Mouse (Mus musculus): ENCODE data around the gene BC016579. TPM values are rescaled to one million over a fixed set of nuclear protein-coding genes. Genes with fewer than 3 reads are reported as not detected.

Gene BC016579
- polyA plus RNA-seq, 1 experiment from 2014 or later: not detected

DNA sequence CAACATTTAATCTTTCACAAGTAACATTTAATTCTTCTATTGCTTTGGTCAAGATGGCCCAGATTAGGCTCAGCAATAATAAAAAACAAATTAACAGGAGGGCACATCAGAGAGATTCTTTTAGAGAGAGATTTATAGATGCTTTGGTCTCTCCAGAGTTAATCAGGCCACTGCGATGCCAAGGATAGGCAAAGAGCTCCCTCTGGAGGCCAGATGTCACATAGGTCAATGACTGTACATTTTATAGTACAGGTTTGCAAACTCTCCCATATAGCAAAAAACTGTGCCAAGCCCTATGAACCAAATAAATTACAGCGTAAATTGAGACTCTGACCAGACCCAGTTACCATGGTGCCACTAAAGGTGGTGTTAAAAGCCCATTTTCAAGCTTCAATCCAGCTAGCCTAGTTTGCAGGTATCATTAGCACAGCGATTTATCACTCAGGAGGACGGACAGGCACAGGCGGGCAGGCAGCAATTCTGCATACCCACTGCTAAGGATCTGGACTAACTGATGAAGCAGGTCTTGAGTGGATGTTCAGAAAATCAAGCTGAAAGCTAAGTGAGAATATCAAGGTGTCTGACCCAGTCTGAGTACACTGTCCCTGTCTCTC is 23.4 kb downstream of the BC016579 start:
- Histone ChIP-seq H3K9me3 (replicated peaks; ENCODE audit: control insufficient read depth, low read length, poor library complexity, severe bottlenecking) (no peaks in the 10 kb centered on the region), H3K36me3 (ENCODE audit: control insufficient read depth, insufficient read depth, low read length) (no peaks in the 10 kb centered on the region), H3K4me3 (ENCODE audit: low read depth, low read length) (no peak overlapping the region), H3K4me2 (ENCODE audit: low read length) (no peak overlapping the region), H3K9ac (ENCODE audit: low read depth, low read length) (no peak overlapping the region), H3K27ac (ENCODE audit: low read length) (no peak overlapping the region), H3K27me3 (ENCODE audit: control insufficient read depth, insufficient read depth, low read depth, low read length) (no peaks in the 10 kb centered on the region), H3K4me1 (ENCODE audit: control insufficient read depth, insufficient read depth, low read length) (no peaks in the 10 kb centered on the region)
- peak; percentile 93 for ATAC-seq
- 56% methylated on average over 5 of the region's 5 CpGs for WGBS

DNA sequence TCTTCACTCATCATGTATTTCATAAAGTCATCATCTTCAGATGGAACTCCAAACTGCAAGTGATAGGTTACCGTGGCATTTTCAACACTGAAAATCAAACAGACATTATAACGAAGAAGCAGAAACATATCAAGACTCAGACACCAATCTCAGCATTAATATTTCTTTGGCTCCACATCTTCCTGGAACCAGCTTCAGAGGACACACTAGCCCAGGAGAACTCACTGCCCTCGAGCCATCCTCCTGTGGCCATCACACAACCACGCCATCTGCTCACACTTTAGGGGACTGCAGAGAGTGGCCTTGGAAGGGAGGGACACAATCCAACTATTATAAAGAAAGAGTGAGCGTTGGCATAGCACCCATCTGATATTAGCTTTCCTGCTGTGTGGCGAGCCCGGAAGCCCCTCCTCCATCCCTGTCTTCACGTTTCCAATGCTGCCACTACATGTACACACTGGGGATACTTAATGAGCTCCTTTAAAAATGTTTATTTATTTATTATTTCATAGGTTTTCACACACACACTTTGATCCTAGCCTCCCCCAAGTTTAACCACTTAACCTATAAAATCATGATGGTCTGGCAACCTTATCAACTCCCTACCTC is 24.3 kb downstream of the BC016579 start:
- no peaks in the 10 kb centered on the region for H3K4me1 ChIP-seq (ENCODE audit: control insufficient read depth, insufficient read depth, low read length)
- H3K36me3 ChIP-seq (ENCODE audit: control insufficient read depth, insufficient read depth, low read length): no peaks in the 10 kb centered on the region
- no peak overlapping the region for H3K4me3 ChIP-seq (ENCODE audit: low read depth, low read length)
- no peak; the same call in 1 of the 2 replicates for ATAC-seq
- WGBS: 80% methylated on average over 8 of the region's 8 CpGs
- no peak overlapping the region for H3K27ac ChIP-seq (ENCODE audit: low read length)
- H3K4me2 ChIP-seq (ENCODE audit: low read length): no peak overlapping the region
- H3K9ac ChIP-seq (ENCODE audit: low read depth, low read length): no peak overlapping the region
- H3K9me3 ChIP-seq (replicated peaks; ENCODE audit: control insufficient read depth, low read length, poor library complexity, severe bottlenecking): no peaks in the 10 kb centered on the region
- no peaks in the 10 kb centered on the region for H3K27me3 ChIP-seq (ENCODE audit: control insufficient read depth, insufficient read depth, low read depth, low read length)

GRCm38 (mm10) chr16:45625342-45625741 is 28.5 kb downstream of the BC016579 start:
- no peaks in the 10 kb centered on the region for H3K4me1 ChIP-seq (ENCODE audit: control insufficient read depth, insufficient read depth, low read length)
- no peak overlapping the region for H3K4me2 ChIP-seq (ENCODE audit: low read length)
- H3K4me3 ChIP-seq (ENCODE audit: low read depth, low read length): no peak overlapping the region
- no peak overlapping the region for H3K27ac ChIP-seq (ENCODE audit: low read length)
- no peak for ATAC-seq
- H3K27me3 ChIP-seq (ENCODE audit: control insufficient read depth, insufficient read depth, low read depth, low read length): no peaks in the 10 kb centered on the region
- WGBS: 85% methylated on average over 2 of the region's 2 CpGs
- H3K36me3 ChIP-seq (ENCODE audit: control insufficient read depth, insufficient read depth, low read length): no peaks in the 10 kb centered on the region
- H3K9me3 ChIP-seq (replicated peaks; ENCODE audit: control insufficient read depth, low read length, poor library complexity, severe bottlenecking): no peaks in the 10 kb centered on the region
- H3K9ac ChIP-seq (ENCODE audit: low read depth, low read length): no peak overlapping the region

GRCm38 (mm10) chr16:45624791-45625190 is 29.1 kb downstream of the BC016579 start:
- H3K36me3 ChIP-seq (ENCODE audit: control insufficient read depth, insufficient read depth, low read length): no peaks in the 10 kb centered on the region
- H3K4me2 ChIP-seq (ENCODE audit: low read length): no peak overlapping the region
- no peak for ATAC-seq
- H3K9me3 ChIP-seq (replicated peaks; ENCODE audit: control insufficient read depth, low read length, poor library complexity, severe bottlenecking): no peaks in the 10 kb centered on the region
- no peaks in the 10 kb centered on the region for H3K4me1 ChIP-seq (ENCODE audit: control insufficient read depth, insufficient read depth, low read length)
- no peak overlapping the region for H3K27ac ChIP-seq (ENCODE audit: low read length)
- H3K27me3 ChIP-seq (ENCODE audit: control insufficient read depth, insufficient read depth, low read depth, low read length): no peaks in the 10 kb centered on the region
- no peak overlapping the region for H3K9ac ChIP-seq (ENCODE audit: low read depth, low read length)
- H3K4me3 ChIP-seq (ENCODE audit: low read depth, low read length): no peak overlapping the region
- 91% methylated on average over 2 of the region's 2 CpGs for WGBS

GRCm38 (mm10) chr16:45623230-45623629 is 30.6 kb downstream of the BC016579 start:
- Histone ChIP-seq H3K27me3 (ENCODE audit: control insufficient read depth, insufficient read depth, low read depth, low read length) (no peaks in the 10 kb centered on the region), H3K36me3 (ENCODE audit: control insufficient read depth, insufficient read depth, low read length) (no peaks in the 10 kb centered on the region), H3K4me2 (ENCODE audit: low read length) (no peak overlapping the region), H3K9me3 (replicated peaks; ENCODE audit: control insufficient read depth, low read length, poor library complexity, severe bottlenecking) (no peaks in the 10 kb centered on the region), H3K4me3 (ENCODE audit: low read depth, low read length) (no peak overlapping the region), H3K9ac (ENCODE audit: low read depth, low read length) (no peak overlapping the region), H3K4me1 (ENCODE audit: control insufficient read depth, insufficient read depth, low read length) (no peaks in the 10 kb centered on the region), H3K27ac (ENCODE audit: low read length) (no peak overlapping the region)
- ATAC-seq: no peak
- WGBS: 94% methylated on average over 4 of the region's 4 CpGs

GRCm38 (mm10) chr16:45619751-45620375 is 34.0 kb downstream of the BC016579 start:
- Histone ChIP-seq H3K27ac (ENCODE audit: low read length) (no peak overlapping the region), H3K9me3 (replicated peaks; ENCODE audit: control insufficient read depth, low read length, poor library complexity, severe bottlenecking) (no peaks in the 10 kb centered on the region), H3K4me3 (ENCODE audit: low read depth, low read length) (no peak overlapping the region), H3K27me3 (ENCODE audit: control insufficient read depth, insufficient read depth, low read depth, low read length) (no peaks in the 10 kb centered on the region), H3K36me3 (ENCODE audit: control insufficient read depth, insufficient read depth, low read length) (no peaks in the 10 kb centered on the region), H3K4me1 (ENCODE audit: control insufficient read depth, insufficient read depth, low read length) (no peaks in the 10 kb centered on the region), H3K9ac (ENCODE audit: low read depth, low read length) (no peak overlapping the region), H3K4me2 (ENCODE audit: low read length) (no peak overlapping the region)
- WGBS: 77% methylated on average over 8 of the region's 8 CpGs
- ATAC-seq: no peak

DNA sequence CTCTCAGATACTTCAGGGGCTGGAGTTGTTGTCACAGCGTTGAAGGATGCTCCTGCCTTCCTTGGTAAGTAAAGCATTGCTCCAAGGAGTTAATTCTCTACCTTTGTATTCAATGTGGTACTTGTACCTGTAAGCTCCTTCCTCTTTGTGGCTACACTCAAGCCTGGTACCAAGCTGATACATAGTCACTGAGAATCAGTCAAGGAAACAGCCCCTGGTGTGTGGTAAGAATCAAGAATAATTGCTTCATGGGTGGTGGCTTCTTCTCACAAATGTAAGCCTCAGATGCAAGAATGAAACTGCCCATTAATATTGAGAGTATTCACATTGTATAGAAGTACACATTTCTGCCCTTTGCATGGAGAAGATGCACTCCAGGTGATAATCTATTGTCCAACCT is 37.9 kb downstream of the BC016579 start:
- 96% methylated on average over 1 of the region's 1 CpGs for WGBS
- Histone ChIP-seq H3K4me2 (ENCODE audit: low read length) (no peak overlapping the region), H3K27ac (ENCODE audit: low read length) (no peak overlapping the region), H3K4me3 (ENCODE audit: low read depth, low read length) (no peak overlapping the region), H3K36me3 (ENCODE audit: control insufficient read depth, insufficient read depth, low read length) (no peaks in the 10 kb centered on the region), H3K9me3 (replicated peaks; ENCODE audit: control insufficient read depth, low read length, poor library complexity, severe bottlenecking) (no peaks in the 10 kb centered on the region), H3K9ac (ENCODE audit: low read depth, low read length) (no peak overlapping the region), H3K27me3 (ENCODE audit: control insufficient read depth, insufficient read depth, low read depth, low read length) (no peaks in the 10 kb centered on the region; the same call in 1 of the 2 replicates), H3K4me1 (ENCODE audit: control insufficient read depth, insufficient read depth, low read length) (0 out of 2 replicates have a peak, but pooled peaks cover 2% of the 10 kb centered on the region)
- ATAC-seq: no peak

GRCm38 (mm10) chr16:45613247-45613646 is 40.6 kb downstream of the BC016579 start:
- no peaks in the 10 kb centered on the region for H3K9me3 ChIP-seq (replicated peaks; ENCODE audit: control insufficient read depth, low read length, poor library complexity, severe bottlenecking)
- H3K9ac ChIP-seq (ENCODE audit: low read depth, low read length): no peak overlapping the region
- ATAC-seq: no peak
- H3K4me2 ChIP-seq (ENCODE audit: low read length): no peak overlapping the region
- 38% methylated on average over 2 of the region's 2 CpGs for WGBS
- H3K4me1 ChIP-seq (ENCODE audit: control insufficient read depth, insufficient read depth, low read length): 0 out of 2 replicates have a peak, but pooled peaks cover 2% of the 10 kb centered on the region
- no peak overlapping the region for H3K4me3 ChIP-seq (ENCODE audit: low read depth, low read length)
- no peaks in the 10 kb centered on the region for H3K36me3 ChIP-seq (ENCODE audit: control insufficient read depth, insufficient read depth, low read length)
- H3K27ac ChIP-seq (ENCODE audit: low read length): no peak overlapping the region
- H3K27me3 ChIP-seq (ENCODE audit: control insufficient read depth, insufficient read depth, low read depth, low read length): no peaks in the 10 kb centered on the region; the same call in 1 of the 2 replicates

DNA sequence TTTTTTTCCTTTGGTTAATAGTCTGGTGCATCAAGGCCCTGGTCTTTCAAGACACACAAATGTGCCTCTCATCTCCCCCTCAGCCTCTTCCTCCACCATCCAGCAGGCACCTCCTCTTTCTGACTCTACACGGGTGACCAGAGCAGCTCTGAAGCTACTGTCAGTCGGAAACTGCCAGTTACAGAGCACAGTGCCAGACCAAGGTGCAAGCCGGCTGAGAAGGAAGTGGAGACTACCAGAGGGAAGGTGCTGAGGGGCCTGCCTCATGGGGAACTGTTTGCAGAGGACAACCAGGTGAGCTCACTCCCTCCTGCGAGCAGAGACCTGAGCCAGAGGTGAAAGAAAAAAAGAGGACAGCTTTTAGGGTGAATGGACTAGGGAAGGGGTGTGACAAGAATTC is 43.6 kb downstream of the BC016579 start, which contains the start of gene Gcsam:
TSS of gene Gcsam (plus strand) at position 114 of the 400 bp plus-strand sequence.
- H3K36me3 ChIP-seq (ENCODE audit: control insufficient read depth, insufficient read depth, low read length): no peaks in the 10 kb centered on the region
- no peak within 1 kb of the TSS for H3K27ac ChIP-seq (ENCODE audit: low read length)
- H3K9ac ChIP-seq (ENCODE audit: low read depth, low read length): no peak within 1 kb of the TSS
- no peaks in the 10 kb centered on the region for H3K9me3 ChIP-seq (replicated peaks; ENCODE audit: control insufficient read depth, low read length, poor library complexity, severe bottlenecking)
- no peak within 1 kb of the TSS for H3K4me2 ChIP-seq (ENCODE audit: low read length)
- WGBS: 84% methylated on average over 4 of the region's 4 CpGs
- H3K4me1 ChIP-seq (ENCODE audit: control insufficient read depth, insufficient read depth, low read length): 0 out of 2 replicates have a peak, but pooled peaks cover 2% of the 10 kb centered on the region
- H3K4me3 ChIP-seq (ENCODE audit: low read depth, low read length): no peak within 1 kb of the TSS
- no peaks in the 10 kb centered on the region; the same call in 1 of the 2 replicates for H3K27me3 ChIP-seq (ENCODE audit: control insufficient read depth, insufficient read depth, low read depth, low read length)
- ATAC-seq: no peak
